Comparison of ENCODE assay signal across 21 mouse cellular contexts in the genomic region with DNA sequence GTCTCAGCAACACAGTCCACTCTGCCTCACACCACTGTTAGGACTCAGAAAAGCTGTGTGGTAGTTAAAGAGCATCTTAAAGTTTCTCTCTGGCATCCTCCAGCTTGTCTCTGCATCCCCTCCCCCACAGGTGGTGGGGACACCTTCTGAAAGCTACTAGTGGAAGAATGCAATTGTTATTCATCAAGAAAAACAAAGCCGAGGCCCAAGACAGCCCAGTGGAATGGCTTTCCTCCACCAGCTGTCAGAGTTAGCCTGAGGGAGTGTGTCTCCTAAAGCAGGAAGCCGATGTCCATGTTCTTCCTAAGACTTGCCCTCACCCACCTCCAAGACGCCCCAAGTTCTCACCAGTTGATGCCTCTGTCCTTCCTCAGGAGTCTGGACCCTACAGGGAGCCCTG. TPM values are rescaled to one million over a fixed set of nuclear protein-coding genes. Genes with fewer than 3 reads are reported as not detected.
DNase-seq lines count a peak whose midpoint lies in the region; ATAC-seq lines count a peak whose summit lies in the region.
"Had no signal": no experiment of that assay in that cellular context is flagged by ENCODE, and none has a peak within 500 bp of the region (broad histone marks: within the 10 kb centered on the region; RNA-seq: fewer than 3 reads in every experiment).

No protein-coding gene starts in this region.

- DNase-seq in heart, adult 11 months = peak; percentile 45
- no peak for DNase-seq in heart, adult 8-10 months (ENCODE audit: low spot score)
- peak; percentile 27 for DNase-seq in ES-CJ7 (ENCODE audit: low read depth, low spot score)
- DNase-seq in R1 (ENCODE audit: low read depth, low spot score) = peak; percentile 58
- DNase-seq in adrenal gland, postnatal 36 days = no peak
- DNase-seq in gastrocnemius, postnatal 14 days = no peak
- DNase-seq: adrenal gland, adult 8-10 months; adrenal gland, postnatal 14 days; B cell, adult 2 months; cerebellum, adult 11 months; cerebellum, adult 18-20 months; cerebellum, adult 8-10 months; cerebellum, adult 9-11 months; cerebellum, postnatal 14 days; cerebellum, postnatal 36 days had no signal

- ATAC-seq in erythroblast, adult 5-6 weeks (replicated peaks; ENCODE audit: low FRiP score, poor library complexity, severe bottlenecking) = no peak
- ATAC-seq: activated CD4-positive, CD25-positive, alpha-beta regulatory T cell, adult 4 months; CD4-positive, CD25-positive, alpha-beta regulatory T cell, adult 4 months; forebrain, embryonic 13.5 days; forebrain, embryonic 16.5 days; Patski had no signal

- intact Hi-C loops in gastrocnemius, postnatal 14 days (cut with DNase I; ENCODE audit: low total_unique reads) = no loop called here

RNA-seq across cellular contexts. Expression of gene Atp8a2, which starts 48.1 kb away (rescaled TPM):
- total RNA-seq in heart, adult 8-10 months (2022) = 10 to 100 TPM in 1 of 4 experiments, 1 to 10 TPM in 3; 4.8 to 11.0 (median 9.3) TPM
- total RNA-seq in adrenal gland, postnatal 36 days (2021) = 1 to 10 TPM in 1 of 2 experiments, under 1 TPM in 1; 0.99 to 1.9 TPM
- total RNA-seq in gastrocnemius, postnatal 14 days (2021) = 1 to 10 TPM in 1 of 2 experiments, under 1 TPM in 1; 0.93 to 1.8 TPM
- total RNA-seq in erythroblast, adult 5-6 weeks (2015; ENCODE audit: low replicate concordance) = 0.19 and 0.21 TPM in 2 replicates
- 0.14 and 0.34 TPM in 2 replicates for total RNA-seq in erythroblast, adult 5-6 weeks (2017; ENCODE audit: low replicate concordance)

Comparison
In these comparisons a context has a peak if more than half of its experiments do, and no peak if none do; other contexts are left out.
1. DNase-seq: peak in heart, adult 11 months (single experiment), ES-CJ7 (single experiment) and R1 (single experiment); none in heart, adult 8-10 months (single experiment), adrenal gland, postnatal 36 days (0 of 2) and gastrocnemius, postnatal 14 days (single experiment).